Mouse (Mus musculus) mouse trophoblast stem cell (cell line): ENCODE data around the gene 1700029H14Rik.

ENCODE experiments used
- in situ Hi-C, 2 experiments: fragments of 300-500 bp; cut with MseI, MboI; formaldehyde crosslinking; loops; 2 replicates in 1 of 2; 3 replicates in 1 of 2; pipeline ENCODE4 v1.15.1; 2025

1700029H14Rik gene

DNA sequence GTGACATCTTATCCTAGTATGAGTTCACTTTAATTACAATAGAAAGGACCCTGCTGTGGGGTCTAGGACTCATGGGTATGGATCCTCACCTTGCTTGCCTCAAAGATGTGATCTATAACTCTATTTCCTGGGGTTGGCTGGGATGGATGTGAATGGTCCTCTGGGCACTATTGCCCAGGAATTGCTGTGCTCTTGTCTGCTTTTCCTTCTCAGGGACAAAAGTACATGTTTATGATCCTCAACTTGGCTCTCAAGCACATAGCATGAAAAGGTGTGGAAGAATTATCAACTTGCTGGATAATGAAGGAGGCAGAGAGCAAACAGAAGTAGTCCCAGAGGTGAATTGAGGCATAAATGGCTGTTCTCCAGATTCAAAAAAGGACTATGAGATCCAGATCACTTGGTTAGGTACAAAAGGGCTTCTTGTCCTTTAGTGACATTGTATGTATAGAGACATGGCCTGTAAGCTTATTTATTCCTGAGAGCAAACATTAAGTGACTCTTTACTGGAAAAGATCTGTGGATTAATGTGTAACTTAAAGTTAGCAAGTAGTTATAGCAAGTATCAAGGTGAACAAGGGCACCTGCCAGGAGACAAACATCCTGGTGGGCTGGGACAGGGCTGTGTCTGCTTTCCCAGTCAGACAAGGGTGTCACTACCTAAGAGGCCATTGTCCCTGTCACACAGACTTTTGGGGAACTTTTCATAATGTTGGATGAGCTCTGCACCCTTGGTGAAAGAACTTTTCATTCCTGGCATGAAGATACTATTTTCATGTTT, 57.2 kb downstream of the 1700029H14Rik start:
- in situ Hi-C loops = no loop called here

DNA sequence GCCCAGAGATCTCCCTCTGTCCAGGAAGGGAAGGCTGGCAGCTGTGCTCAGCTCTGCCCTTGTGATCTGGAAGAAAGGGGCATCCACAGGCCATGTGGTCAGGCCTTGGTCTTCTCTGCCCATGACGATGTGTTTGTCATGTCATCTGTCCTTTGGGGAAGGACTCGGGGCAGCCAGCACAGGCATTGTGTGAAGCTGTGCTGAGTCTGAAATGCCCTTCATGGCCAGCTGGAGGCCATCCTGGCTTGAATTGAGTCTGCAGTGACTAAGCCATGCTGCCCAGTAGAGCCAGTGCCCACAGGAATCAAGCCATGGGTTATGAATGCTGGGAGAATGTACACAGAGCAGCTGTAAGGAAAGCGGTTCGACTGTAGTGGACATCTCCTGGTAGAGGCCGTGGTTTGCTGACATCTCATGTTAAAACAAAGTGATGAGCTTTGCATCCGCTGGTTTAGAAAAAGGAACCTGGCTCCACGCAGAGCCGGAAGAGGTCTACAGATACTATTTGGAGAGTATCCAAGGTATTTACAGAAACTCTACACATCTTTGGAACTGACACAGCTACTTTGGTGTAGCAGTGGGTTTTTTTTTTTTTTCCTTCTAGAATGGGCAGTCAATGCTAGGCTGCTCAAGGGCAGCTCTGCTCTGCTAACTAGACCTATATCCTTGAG, 58.2 kb downstream of the 1700029H14Rik start:
- in situ Hi-C loops = no loop called here

DNA sequence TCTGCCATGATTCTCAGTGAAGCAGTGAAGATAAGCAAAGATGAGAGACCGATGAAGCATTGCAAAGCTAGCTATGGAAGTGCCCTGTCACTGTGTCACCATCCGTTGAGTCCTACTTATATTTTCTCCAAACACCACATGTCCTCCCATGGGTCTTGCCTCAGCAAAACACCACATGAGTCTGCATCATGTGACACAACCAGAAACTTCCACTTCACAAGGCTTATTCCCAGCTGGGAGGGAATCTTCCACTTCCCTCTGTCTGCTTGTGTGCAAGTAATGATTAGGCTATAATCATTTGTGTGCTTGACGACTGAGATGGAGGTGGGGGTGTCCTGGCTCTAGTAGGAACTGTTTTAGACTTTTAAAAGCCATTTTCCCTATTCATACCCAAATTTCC, 61.0 kb downstream of the 1700029H14Rik start:
- in situ Hi-C loops = no loop called here
